Mouse (Mus musculus) liver (tissue): Measurements from ENCODE around the gene Aamp.
A peak's percentile ranks its signal among the peaks of the same experiment; 100 is the strongest.

ENCODE experiments used
- DNase-seq: peaks from one replicate; pipeline ENCODE4 v3.0.0-alpha.2; 2020; ENCODE audit warnings: mixed read lengths

The Aamp gene

GRCm38 (mm10) chr1:74281886-74282285, 2.7 kb downstream of the Aamp start:
- no peak for DNase-seq

DNA sequence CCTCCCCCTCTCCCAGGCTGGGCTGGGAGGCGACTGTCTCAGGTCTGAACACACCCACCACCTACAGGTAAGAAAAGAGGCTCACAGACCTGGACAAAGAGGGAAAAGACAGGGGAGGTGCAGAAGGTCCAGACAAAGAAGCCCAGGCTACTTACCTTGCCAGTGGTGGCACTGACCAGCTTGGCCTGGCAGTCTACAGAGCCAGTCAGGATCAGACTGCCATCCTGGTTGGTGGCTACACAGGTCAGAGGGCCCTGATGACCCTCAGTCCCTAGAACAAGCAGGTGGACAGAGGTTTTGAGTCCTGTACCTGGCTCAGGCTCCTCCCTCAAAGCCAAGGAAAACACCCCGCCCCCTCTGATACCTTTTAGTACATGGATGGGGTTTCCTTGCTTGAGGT, 3.2 kb downstream of the Aamp start:
- no peak for DNase-seq

- no peak for DNase-seq
Measured at GRCm38 (mm10) chr1:74280591-74281325, 3.8 kb downstream of the Aamp start.

DNA sequence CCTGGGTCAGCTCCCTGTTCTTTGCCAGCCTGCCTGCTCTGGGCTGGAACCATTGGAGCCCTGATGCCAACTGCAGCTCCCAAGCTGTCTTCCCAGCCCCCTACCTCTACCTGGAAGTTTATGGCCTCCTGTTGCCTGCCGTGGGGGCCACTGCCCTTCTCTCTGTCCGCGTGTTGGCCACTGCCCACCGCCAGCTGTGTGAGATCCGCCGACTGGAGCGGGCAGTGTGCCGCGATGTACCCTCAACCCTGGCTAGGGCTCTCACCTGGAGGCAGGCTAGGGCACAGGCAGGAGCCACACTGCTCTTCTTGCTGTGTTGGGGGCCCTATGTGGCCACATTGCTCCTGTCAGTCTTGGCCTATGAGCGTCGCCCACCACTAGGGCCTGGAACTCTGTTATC, 5.5 kb downstream of the Aamp start:
- no peak for DNase-seq

- DNase-seq = no peak
Measured at GRCm38 (mm10) chr1:74278538-74278937, 6.0 kb downstream of the Aamp start, which contains the start of gene Gpbar1. Gene Gpbar1 (plus strand): TSS chr1:74278550.

DNA sequence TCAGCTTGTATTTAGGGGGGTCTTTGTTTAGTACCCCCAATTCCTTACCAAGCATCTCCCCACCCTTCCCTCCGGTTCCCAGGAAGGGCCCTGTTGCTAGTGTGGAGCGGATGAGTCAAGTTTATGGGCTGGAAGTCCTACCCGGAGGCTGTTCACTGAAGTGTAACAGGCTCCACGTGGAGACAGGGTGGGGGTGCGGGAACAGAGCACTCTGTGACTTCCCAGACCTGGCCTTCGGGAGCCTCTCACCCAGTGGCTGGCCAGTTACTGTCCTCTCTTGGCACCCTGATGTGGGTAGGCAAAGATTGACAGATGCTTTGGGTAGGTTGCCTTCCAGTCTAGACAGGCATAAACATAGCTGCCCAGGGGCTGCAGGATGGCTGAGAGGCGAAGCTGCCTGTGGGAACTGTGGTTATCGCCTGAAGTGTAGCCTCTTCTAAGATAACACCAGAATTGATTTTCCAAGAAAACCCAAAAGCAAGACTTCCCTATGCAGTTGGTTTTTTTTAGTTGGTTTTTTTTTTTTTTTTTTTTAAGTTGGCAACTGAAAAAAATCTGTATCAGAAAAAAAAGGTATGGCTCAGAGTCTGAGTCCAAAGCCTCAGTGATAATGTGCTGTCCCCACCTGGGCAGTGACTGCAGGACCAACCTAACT, 6.5 kb downstream of the Aamp start:
- no peak for DNase-seq

GRCm38 (mm10) chr1:74277041-74277440, 7.5 kb downstream of the Aamp start:
- no peak for DNase-seq

- no peak for DNase-seq
Measured at GRCm38 (mm10) chr1:74275015-74275414, 9.5 kb downstream of the Aamp start.

DNA sequence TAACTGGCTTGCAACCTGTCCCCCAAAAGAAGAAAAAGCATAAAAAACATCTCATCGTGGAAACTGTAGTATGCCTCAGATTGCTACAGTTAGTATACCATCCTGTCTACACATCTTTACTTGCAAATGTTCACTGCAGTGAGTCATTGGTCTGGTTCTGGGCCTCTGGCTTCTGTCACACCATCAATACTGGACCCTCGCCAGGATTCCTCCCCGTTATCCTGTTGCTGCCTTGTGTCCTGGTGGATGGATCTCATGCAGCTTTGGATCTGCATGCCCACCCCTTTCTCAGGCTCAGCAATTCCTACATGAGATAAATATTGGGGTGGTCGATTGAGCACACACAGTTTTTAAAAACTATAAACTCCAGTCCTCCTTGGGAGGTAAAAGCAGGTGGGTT, 12.9 kb downstream of the Aamp start:
- DNase-seq = no peak

DNA sequence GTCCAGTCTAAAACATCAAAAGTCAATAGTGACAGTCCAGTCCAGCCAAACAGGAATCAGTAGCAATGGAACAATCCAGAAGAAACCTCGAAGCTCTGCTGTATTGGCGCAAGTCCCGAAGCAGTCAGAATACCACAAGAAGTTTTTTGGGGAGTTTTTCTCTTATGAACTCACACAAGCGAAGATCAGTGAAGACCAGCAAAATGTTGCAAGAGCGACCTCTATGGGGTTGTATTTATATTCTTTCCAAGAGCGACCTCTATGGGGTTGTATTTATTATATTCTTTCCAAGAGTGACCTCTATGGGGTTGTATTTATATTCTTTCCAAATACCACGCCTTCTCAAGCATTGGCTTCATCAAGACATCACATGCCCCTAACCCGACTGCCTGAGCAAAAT, 15.8 kb downstream of the Aamp start:
- DNase-seq = no peak

DNA sequence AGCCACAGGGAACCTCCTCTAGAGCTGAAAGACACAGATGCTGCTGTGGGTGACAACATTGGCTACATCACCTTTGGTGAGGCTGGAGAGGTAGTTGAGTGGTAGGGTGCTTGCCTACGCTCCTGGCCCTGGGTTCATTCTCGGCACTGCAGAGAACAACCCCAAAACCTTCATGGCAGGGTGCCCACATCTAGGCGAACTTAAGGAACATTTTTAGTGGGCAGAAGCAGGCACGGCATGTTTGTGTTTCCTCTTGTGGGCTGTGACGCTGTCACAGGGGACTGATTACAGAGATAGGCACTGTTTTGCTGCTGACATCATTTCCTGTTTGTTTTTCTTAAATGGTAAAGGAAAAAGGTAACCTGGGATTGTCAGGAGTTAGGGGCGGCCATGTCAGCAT, 22.0 kb downstream of the Aamp start:
- DNase-seq = no peak

DNA sequence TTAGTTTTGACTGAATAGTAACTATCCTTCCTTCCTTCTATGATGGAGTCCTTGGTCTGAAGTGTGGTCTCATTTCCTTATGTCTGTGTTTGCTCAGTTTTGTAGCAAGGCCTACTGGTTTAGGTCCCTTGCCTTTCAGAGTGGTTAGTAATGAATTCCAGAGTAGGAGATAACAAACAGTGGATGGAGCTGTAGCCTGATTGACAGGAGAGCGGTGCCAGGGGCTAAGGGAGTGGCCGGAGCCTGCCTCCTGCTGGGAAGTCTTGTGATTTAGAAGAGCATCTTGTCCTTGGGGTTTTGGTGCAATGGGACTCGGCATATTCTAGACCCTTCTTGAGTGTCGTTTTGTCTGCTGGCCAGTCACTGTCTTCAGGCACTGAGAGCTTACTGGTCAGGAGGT, 27.8 kb downstream of the Aamp start:
- DNase-seq = no peak

GRCm38 (mm10) chr1:74255704-74256345, 28.7 kb downstream of the Aamp start:
- DNase-seq = no peak

- no peak for DNase-seq
Measured at GRCm38 (mm10) chr1:74250096-74250495, 34.4 kb downstream of the Aamp start.

GRCm38 (mm10) chr1:74249331-74249980, 35.1 kb downstream of the Aamp start:
- no peak for DNase-seq

GRCm38 (mm10) chr1:74248799-74249198, 35.7 kb downstream of the Aamp start:
- peak; percentile 33 for DNase-seq

- DNase-seq = no peak
Measured at GRCm38 (mm10) chr1:74245525-74245924, 39.0 kb downstream of the Aamp start.

- DNase-seq = no peak
Measured at GRCm38 (mm10) chr1:74240832-74241231, 43.7 kb downstream of the Aamp start.

DNA sequence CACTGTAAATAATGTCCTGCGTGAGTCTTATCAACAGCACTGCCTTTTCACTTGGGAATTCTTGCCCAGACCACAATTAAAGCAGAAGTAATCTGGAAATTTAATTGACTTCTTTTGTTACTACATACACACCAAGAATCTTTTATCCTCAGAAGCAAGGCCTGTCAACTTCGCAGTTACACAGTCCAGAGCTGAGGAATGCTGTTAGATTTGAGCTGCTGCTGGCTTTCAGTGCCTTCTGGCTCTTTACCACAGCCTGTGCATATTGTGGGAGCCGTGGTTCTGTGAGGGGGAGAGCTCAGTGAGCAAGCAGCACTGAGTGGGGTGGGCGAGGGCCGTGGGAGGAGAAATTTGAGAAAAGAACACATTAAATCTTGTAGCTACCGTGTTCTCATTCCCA, 44.2 kb downstream of the Aamp start:
- peak; percentile 24 for DNase-seq

DNA sequence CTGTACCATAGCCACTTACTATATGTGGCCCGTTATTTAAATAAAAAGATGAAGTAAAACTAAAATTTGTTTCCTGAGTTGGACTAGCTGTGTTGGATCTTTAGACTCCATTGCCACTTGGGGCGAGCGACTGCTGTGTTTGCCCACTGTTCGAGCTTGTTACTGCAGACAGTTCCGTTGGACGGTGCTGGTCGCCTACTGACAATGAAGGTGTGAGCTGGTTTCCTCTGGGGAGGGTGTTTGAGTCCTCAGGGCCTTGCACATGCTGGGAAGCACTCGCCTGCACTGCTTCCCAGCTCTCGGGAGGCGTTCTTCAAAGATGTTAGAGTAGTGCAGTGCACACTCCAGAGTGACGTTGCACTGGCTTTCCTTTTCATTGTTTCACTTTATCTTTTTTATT, 44.9 kb downstream of the Aamp start:
- peak; percentile 18 for DNase-seq

GRCm38 (mm10) chr1:74239162-74239561, 45.4 kb downstream of the Aamp start:
- peak; percentile 72 for DNase-seq

- DNase-seq = no peak
Measured at GRCm38 (mm10) chr1:74238136-74238535, 46.4 kb downstream of the Aamp start.

- no peak for DNase-seq
Measured at GRCm38 (mm10) chr1:74237671-74238070, 46.9 kb downstream of the Aamp start.
